Mouse (Mus musculus): ENCODE measurements around the gene Inpp4a.

The Inpp4a gene

GRCm38 (mm10) chr1:37408678-37409077 lies 109.0 kb downstream of the Inpp4a start:
- no peak for DNase-seq (ENCODE audit: low spot score in 2 of 2)

- DNase-seq (ENCODE audit: low spot score in 2 of 2), result no peak
Observed at GRCm38 (mm10) chr1:37409647-37410046, 110.0 kb downstream of the Inpp4a start.

- no peak for DNase-seq (ENCODE audit: low spot score in 2 of 2)
Observed at GRCm38 (mm10) chr1:37415394-37415793, 115.7 kb downstream of the Inpp4a start.

- DNase-seq (ENCODE audit: low spot score in 2 of 2), result peak; percentile 20 to 35
Observed at GRCm38 (mm10) chr1:37419420-37419819, 119.8 kb downstream of the Inpp4a start.

- DNase-seq (ENCODE audit: low spot score in 2 of 2), result no peak
Observed at GRCm38 (mm10) chr1:37427144-37427875, 127.6 kb downstream of the Inpp4a start.

DNA sequence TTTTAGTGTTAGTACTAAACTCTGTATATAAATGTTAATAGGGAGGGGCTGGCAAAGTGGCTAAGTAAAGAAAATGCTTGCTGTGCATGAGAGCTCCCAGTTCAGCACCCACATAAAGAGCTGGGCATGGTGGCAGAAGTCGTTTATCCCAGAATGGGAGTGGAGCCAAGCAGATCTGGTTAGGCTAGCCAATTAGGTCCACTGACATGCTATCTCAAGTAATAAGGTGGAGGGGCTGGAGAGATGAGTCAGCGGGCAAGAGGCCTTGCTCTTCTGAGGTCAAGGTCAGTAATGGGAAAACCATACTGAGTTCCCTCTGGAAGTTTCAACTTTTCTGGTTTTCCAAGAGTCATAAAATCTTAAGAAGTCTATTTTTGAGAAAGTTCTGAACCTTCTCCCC lies 129.2 kb downstream of the Inpp4a start:
- DNase-seq (ENCODE audit: low spot score in 2 of 2), result no peak

DNA sequence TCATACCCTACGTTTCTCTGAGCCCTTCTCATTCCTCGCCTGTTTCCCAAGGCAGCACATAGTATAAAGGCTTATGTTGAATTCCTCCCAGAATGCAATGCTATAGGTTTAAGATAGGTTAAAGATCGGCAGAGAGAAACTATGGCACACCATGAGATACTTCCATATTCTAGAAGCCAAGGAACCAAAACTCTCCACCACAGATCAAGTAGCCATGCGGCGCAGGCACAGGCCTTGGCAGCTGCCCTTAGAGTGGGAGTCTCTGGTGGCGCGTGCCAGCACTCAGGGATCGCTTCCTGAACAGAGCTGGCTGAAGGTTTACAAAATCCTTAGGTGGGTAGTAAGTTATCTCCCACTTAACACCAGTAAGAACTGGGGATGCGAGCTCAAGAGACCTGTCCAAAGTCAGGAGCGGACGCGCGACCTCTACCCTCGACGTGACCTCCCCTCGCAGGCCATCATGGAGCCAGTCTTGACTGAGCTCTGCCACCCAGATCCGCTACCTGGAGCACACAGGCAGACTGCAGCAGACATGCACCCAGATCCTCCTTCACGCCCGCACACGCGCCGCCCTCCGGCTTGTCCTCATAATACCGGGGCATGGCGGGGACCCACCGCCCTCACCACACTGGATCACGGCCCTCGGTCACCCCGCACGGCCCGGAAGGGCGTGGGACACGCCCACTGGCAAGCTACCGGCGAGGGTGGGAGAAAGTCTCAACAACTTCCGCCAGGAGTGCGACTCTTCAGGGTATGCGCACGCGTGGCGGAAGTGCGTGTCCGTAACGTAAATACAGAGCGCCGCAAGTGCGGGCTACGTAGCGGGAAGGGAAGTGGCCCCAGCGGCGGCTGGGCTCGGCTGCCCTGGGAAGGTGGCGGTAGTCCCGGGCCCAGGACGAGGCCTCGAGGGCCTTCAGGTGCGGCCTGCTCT lies 130.0 kb downstream of the Inpp4a start, which contains the start of the genes Coa5 and Unc50:
TSS of gene Coa5 (minus strand) at position 738 of the 931 bp plus-strand sequence.
TSS of gene Unc50 (plus strand) at position 774 of the 931 bp plus-strand sequence.
- peak; percentile 96 for DNase-seq (ENCODE audit: low spot score in 2 of 2)

DNA sequence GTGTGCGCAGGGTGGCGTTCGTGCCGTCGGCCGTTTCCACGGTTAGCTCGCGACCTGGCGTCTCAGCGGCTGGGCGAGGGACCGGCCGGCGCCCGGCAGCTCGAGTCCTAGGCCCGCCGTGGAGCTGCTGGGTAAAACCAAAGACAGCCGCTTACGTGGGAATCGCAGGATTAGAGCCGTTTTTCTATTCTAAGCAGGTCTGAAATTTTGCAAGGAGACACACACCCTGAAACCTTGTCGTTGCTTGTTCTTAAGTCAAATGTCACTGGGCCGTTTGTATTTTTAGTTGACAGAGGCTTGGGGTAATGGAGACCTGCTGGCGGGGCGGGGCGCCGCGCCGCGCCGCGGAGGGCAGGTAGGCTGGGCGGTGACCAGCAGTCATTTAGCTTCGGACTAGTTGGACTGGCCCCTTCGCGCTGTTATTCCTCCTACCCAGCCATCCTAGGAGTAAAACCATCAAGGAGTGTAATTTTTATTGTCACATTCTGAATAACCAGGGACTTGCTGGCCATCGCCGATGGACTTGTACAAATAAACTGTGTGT lies 130.7 kb downstream of the Inpp4a start:
- no peak for DNase-seq (ENCODE audit: low spot score in 2 of 2)

DNA sequence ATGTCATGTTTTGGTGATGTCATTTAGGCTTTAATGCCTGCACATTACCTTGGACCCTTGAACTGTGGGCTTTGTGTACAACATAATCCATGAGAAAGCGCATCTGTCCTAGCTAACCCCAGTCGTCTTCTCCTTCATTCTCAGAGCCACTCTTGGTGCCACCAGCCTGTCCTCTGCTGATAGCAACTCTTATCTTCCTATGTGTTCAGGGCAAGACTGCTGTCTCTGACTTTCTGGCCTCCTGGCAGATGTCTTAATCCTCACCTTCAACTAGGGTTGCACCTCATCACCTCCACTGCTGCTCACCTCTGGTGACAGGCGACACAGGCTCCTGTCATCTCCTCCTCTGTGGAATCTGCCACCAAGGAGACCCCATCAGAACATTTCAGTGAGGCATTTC lies 136.8 kb downstream of the Inpp4a start:
- DNase-seq (ENCODE audit: low spot score in 2 of 2), result no peak

DNA sequence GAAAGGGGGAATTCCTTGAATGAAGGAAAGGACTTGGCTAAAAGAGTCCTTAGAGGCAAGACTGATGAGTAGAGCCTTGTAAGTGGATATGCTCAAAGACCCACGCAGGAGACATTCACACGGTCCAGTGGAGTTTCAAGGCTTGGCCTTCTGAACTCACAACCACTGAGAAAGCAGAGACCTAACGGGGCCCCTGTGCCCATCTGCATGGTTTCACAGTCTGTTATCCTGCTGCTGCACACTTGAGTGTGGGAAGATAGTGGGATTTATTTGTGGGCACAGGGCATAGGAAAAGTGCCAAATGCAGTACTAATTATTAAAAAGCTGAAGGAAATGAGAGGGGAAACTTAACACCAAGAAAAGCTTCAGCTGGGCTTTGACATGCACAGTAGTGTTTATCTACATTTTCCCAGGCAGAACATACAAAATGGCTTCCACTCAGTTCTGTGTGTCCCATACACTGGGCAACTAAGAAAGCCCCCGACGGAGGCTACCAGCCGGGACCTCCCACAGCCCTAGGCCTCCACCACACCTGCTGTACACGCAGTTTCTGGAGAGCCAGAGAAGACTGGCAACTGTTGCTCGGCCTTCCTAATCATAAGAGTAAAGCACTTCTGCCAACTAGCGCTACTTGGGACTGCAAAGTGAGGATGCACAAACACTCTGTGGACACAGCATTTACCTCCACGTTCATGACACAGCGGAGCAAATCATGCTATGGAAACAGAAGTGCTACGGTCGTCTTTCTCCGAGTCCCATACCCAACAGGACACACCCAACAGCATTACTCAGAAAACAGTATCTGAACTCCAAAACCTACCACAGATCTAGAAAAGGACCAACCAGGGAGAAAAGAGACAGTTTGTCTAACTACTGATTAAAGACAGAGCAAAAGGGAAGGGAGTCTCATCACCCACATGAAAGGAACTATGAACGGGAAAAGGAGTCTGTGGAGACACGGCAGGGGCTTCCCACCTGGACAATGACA lies 143.5 kb downstream of the Inpp4a start:
- no peak for DNase-seq (ENCODE audit: low spot score in 2 of 2)

DNA sequence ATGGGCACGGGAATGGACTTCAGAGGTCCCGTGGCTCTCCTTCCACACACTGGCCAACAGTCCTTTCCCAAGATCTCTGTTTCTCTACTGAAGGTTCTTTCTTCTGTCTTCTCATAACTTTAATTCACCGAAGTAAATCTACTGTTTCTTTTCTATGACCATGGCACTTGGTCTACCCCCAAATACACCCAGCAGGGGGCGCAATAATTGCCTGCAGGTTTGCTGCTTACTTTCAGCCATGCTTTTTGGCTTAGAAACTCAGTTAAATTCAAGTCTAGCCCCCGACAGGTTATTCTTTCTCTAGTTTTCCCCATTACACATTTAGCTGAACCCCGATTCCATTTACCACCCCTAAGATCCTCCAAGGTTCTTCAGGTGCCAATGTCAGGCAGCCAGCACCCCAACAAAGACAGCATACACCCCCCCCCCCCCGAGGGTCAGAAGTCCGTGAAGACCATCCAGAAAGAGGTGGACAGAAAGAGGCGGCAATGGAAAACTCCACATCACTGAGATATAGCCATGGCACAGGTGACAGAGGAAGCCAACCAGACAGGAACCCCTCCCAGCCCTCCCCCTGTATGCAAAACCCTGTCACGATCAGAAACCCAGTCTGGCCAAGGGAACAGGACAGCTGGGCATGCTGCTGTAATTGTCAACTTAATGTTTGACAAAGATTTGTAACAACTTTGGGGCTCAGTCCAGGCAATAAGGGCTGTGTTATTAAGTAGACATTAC lies 148.9 kb downstream of the Inpp4a start:
- peak; percentile 48 to 55 for DNase-seq (ENCODE audit: low spot score in 2 of 2)

DNA sequence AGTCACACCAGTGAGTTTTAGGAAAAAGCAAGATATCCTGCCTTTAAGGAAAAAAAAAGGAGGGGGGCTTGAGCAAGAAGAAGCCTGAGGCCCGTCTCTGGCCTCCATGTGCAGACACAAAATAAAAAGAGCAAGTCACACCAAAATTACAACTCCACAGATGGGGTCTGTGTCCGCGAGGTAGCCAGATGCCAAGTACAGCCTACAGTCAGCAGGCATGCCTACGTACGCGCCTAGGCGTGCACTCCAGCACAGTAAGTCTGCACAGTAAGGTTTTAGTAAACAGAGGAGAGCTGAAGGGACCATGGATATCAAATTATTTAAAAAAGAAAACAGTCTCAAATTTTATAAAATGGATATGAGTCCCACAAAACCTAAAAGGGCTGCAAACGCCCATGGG lies 151.6 kb downstream of the Inpp4a start:
- DNase-seq (ENCODE audit: low spot score in 2 of 2), result peak in 1 of 2 experiments; percentile 36

DNA sequence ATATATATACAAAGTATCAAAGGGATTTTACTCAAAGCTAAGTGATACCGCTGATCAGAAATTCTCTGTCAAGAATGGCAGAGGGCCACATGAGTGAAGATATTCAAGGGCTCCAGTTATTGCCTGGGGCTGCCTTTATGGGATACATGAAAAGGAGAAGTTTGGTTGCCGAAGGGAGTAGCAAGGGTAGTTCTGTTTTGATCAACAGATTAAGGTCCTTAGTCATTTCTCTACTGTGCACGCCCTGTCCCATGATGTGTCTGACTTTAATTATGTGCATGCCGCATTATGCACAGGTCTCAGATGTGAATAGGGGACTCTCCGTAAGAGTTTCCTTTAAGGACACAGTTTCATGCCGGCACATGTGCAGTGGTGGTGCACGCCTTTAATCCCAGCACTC lies 157.9 kb downstream of the Inpp4a start:
- no peak for DNase-seq (ENCODE audit: low spot score in 2 of 2)

Measured in right cerebral cortex, adult 2 months (tissue).